Mouse (Mus musculus) right cerebral cortex, adult 2 months (tissue): Measurements from ENCODE around the gene Olfr1112.
"Not testable (repeated sequence)": the region's sequence is repeated elsewhere in the genome, so short reads cannot be mapped to it uniquely, and the experiment has no call there.

ENCODE experiments used
- DNase-seq, 2 experiments: peaks; one replicate each; pipeline ENCODE4 v3.0.0; 2021 to 2022; ENCODE audit warnings: low spot score in 2 of 2

The Olfr1112 gene

GRCm38 (mm10) chr2:87187498-87187897 is at the start of gene Olfr1112:
Olfr1112 (plus strand) TSS chr2:87187798.
- no peak for DNase-seq

- DNase-seq = no peak
Observed at GRCm38 (mm10) chr2:87140200-87140599, 47.4 kb upstream of the Olfr1112 start, which contains the start of gene Olfr1110. Olfr1110 (minus strand) TSS chr2:87140300.

- no peak for DNase-seq
Observed at GRCm38 (mm10) chr2:87152524-87152923, 35.1 kb upstream of the Olfr1112 start, which contains the start of gene Olfr1111. Olfr1111 (minus strand) TSS chr2:87152624.

- DNase-seq = not testable (repeated sequence)
Observed at GRCm38 (mm10) chr2:87167731-87168130, 19.9 kb upstream of the Olfr1112 start.

GRCm38 (mm10) chr2:87208670-87209069 is 21.1 kb downstream of the Olfr1112 start, which contains the start of gene Olfr1113:
Olfr1113 (plus strand) TSS chr2:87208970.
- no peak for DNase-seq
